Mouse (Mus musculus) adrenal gland, adult 2 months (tissue): Measurements from ENCODE around the gene Sptlc2. TPM values are rescaled to one million over a fixed set of nuclear protein-coding genes. Genes with fewer than 3 reads are reported as not detected.
A peak's percentile ranks its signal among the peaks of the same experiment; 100 is the strongest.

ENCODE experiments used
- DNase-seq: peaks from one replicate; pipeline ENCODE4 v3.0.0; 2021
- long read RNA-seq: library from polyadenylated mRNA; stranded (forward); transcript quantifications from one replicate; pipeline ENCODE4 v2.0.0, GENCODE M21; 2021
- polyA plus RNA-seq: library from polyadenylated mRNA; depleted of rRNA; stranded (reverse); fragments of >200 nt; gene quantifications from 2 replicates; pipeline ENCODE4 v1.2.3, GENCODE M21; 2012; rRNA removed
- total RNA-seq, 2 experiments: library from RNA; stranded (reverse); gene quantifications; 2 replicates each; pipeline ENCODE4 v1.2.3; 2021

Gene Sptlc2
- total RNA-seq (100 to 1,000 TPM; 176 to 197 TPM), polyA plus RNA-seq (29.7 and 61.1 TPM in 2 replicates)
- long read RNA-seq, full-length matches to known transcripts: 73 of 83 reads
- long read RNA-seq, partial matches to known transcripts: 5 of 83 reads
- long read RNA-seq, other reads (novel, unspliced or antisense): 5 of 83 reads

- peak; percentile 100 for DNase-seq
Observed at GRCm38 (mm10) chr12:87388122-87388774, at the start of gene Sptlc2. TSS of gene Sptlc2 (minus strand) at chr12:87388355.

GRCm38 (mm10) chr12:87428885-87429284 lies 40.7 kb upstream of the Sptlc2 start:
- DNase-seq: no peak

- DNase-seq: no peak
Observed at GRCm38 (mm10) chr12:87428295-87428694, 40.1 kb upstream of the Sptlc2 start.

- DNase-seq: no peak
Observed at GRCm38 (mm10) chr12:87426354-87427031, 38.3 kb upstream of the Sptlc2 start.

GRCm38 (mm10) chr12:87424516-87424915 lies 36.4 kb upstream of the Sptlc2 start:
- no peak for DNase-seq

- DNase-seq: no peak
Observed at GRCm38 (mm10) chr12:87423700-87424099, 35.5 kb upstream of the Sptlc2 start.

- no peak for DNase-seq
Observed at GRCm38 (mm10) chr12:87421708-87422507, 33.8 kb upstream of the Sptlc2 start.

- DNase-seq: no peak
Observed at GRCm38 (mm10) chr12:87419974-87420485, 31.9 kb upstream of the Sptlc2 start.

- DNase-seq: no peak
Observed at GRCm38 (mm10) chr12:87418921-87419320, 30.8 kb upstream of the Sptlc2 start.

- peak; percentile 68 for DNase-seq
Observed at GRCm38 (mm10) chr12:87416690-87417089, 28.5 kb upstream of the Sptlc2 start.

- DNase-seq: no peak
Observed at GRCm38 (mm10) chr12:87415358-87415757, 27.2 kb upstream of the Sptlc2 start.

GRCm38 (mm10) chr12:87413179-87413790 lies 25.1 kb upstream of the Sptlc2 start:
- peak; percentile 76 for DNase-seq

- no peak for DNase-seq
Observed at GRCm38 (mm10) chr12:87410999-87411398, 22.8 kb upstream of the Sptlc2 start.

- no peak for DNase-seq
Observed at GRCm38 (mm10) chr12:87409123-87409522, 21.0 kb upstream of the Sptlc2 start.

GRCm38 (mm10) chr12:87407869-87408605 lies 19.9 kb upstream of the Sptlc2 start:
- peak; percentile 80 for DNase-seq

GRCm38 (mm10) chr12:87405721-87406120 lies 17.6 kb upstream of the Sptlc2 start:
- no peak for DNase-seq

GRCm38 (mm10) chr12:87405165-87405564 lies 17.0 kb upstream of the Sptlc2 start:
- no peak for DNase-seq

- no peak for DNase-seq
Observed at GRCm38 (mm10) chr12:87401883-87402282, 13.7 kb upstream of the Sptlc2 start.

- DNase-seq: no peak
Observed at GRCm38 (mm10) chr12:87399119-87399819, 11.1 kb upstream of the Sptlc2 start.

GRCm38 (mm10) chr12:87397811-87398417 lies 9.8 kb upstream of the Sptlc2 start:
- peak; percentile 83 for DNase-seq
